Mouse (Mus musculus): ENCODE results near the gene Gm7168. TPM values are rescaled to one million over a fixed set of nuclear protein-coding genes. Genes with fewer than 3 reads are reported as not detected.
"Not testable (repeated sequence)": the region's sequence is repeated elsewhere in the genome, so short reads cannot be mapped to it uniquely, and the experiment has no call there.

Gene Gm7168
- polyA plus RNA-seq, 1 experiment from 2014 or later = not detected

DNA sequence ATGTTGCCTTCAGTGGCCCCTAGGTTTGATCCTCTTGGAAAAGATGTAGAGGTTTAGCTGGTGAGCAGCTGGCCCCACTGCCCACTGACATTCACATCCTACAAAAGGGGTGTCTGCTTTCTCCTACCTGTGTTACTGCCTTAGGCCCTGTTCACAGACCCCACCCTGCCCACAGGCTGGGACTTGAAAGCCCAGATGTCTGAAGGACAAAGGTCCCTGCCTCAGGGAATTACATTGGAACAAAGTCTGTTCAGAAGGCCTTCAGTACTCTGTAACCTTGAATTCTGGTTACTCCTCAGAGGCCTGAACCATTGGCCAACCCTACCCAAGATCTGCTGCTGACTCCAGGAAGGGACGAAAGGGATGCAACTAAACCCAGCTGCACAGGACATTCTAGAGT is 39.5 kb downstream of the Gm7168 start:
- no peaks in the 10 kb centered on the region for H3K4me1 ChIP-seq
- no peak for ATAC-seq (ENCODE audit: insufficient number of reproducible peaks, low FRiP score, low TSS enrichment, low read depth)
- H3K4me3 ChIP-seq (replicated peaks) = no peak overlapping the region
- H3K9ac ChIP-seq = no peak overlapping the region
- H3K9me3 ChIP-seq (replicated peaks) = no peaks in the 10 kb centered on the region
- no peak overlapping the region for H3K27ac ChIP-seq (replicated peaks)
- H3K36me3 ChIP-seq = no peaks in the 10 kb centered on the region
- no peak overlapping the region for H3K4me2 ChIP-seq (replicated peaks)
- H3K27me3 ChIP-seq = no peaks in the 10 kb centered on the region
- 82% methylated on average over 1 of the region's 1 CpGs for WGBS

DNA sequence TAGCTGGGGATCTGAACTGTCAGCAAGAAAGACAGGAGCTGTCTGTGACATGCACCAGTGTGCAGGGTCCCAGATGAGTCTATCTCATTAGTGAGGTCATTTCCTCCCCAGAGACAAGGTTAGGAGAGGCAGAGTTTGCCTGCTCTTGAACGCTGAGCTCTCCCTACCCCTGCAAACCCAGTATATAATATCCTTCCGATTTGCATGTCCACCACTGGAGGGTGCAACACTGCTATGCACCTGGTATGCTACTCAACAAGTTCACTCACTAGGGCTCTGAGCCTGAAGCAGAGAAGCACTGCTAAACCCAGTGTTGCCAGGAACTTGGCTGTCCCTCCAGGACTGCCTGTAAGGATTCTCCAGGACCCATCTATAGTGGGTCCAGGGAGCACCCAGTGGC is 45.3 kb downstream of the Gm7168 start:
- not testable (repeated sequence) for H3K4me3 ChIP-seq (replicated peaks); H3K36me3 ChIP-seq; H3K4me1 ChIP-seq; H3K27ac ChIP-seq (replicated peaks); H3K9ac ChIP-seq; H3K4me2 ChIP-seq (replicated peaks); H3K27me3 ChIP-seq; H3K9me3 ChIP-seq (replicated peaks); ATAC-seq (ENCODE audit: insufficient number of reproducible peaks, low FRiP score, low TSS enrichment, low read depth)
- WGBS = 45% methylated on average over 2 of the region's 2 CpGs

Other genes starting within 250 kb of the Gm7168 start
- 81.2 and 87.3 TPM in 2 replicates for gene Afdn, start 187.8 kb upstream of the Gm7168 start, polyA plus RNA-seq (2015; fragmentation: Nextera tagmentation; extraction: Ambion mirVana)
- gene Tcte2, start 186.5 kb upstream of the Gm7168 start, polyA plus RNA-seq (2015; fragmentation: Nextera tagmentation; extraction: Ambion mirVana) = 4.6 and 6.3 TPM in 2 replicates
- gene Gm7356, start 55.3 kb downstream of the Gm7168 start, polyA plus RNA-seq (2015; fragmentation: Nextera tagmentation; extraction: Ambion mirVana) = not detected in 2 replicates
- gene Gm7358, start 111.2 kb downstream of the Gm7168 start, polyA plus RNA-seq (2015; fragmentation: Nextera tagmentation; extraction: Ambion mirVana) = not detected in 2 replicates